Comparison of ENCODE assay signal across 14 mouse cellular contexts in the genomic region with DNA sequence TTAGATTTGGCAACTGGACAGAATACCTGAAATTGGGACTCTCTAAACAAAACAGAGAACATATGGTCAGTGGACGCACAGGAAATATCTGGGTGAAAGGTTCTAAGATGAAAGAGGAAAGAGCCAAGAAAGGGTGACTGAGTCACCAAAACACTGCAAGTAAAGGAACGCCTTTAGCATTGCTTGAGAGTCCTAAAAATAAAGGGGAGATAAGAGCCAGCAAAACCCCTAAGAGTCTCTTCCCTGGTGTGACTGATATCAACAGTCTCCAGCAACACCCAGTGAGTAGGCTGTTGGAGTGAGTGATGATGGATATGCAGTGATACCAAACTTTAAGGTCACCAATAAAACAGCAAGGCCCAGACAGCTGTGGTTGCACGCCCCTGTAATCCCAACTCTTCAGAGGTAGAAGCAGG. TPM values are rescaled to one million over a fixed set of nuclear protein-coding genes. Genes with fewer than 3 reads are reported as not detected.
DNase-seq lines count a peak whose midpoint lies in the region; ATAC-seq and TF ChIP-seq lines count a peak whose summit lies in the region.
"Had no signal": no experiment of that assay in that cellular context is flagged by ENCODE, and none has a peak within 500 bp of the region (broad histone marks: within the 10 kb centered on the region; RNA-seq: fewer than 3 reads in every experiment).

No protein-coding gene starts in this region.

- ATAC-seq in heart, embryonic 15.5 days (replicated peaks; ENCODE audit: insufficient number of reproducible peaks, insufficient read depth, low FRiP score, low read depth), result peak; percentile 88
- ATAC-seq in liver, postnatal 0 days, result peak; percentile 88
- ATAC-seq in hindbrain, embryonic 11.5 days (ENCODE audit: low FRiP score), result no peak
- ATAC-seq: lung, postnatal 0 days; midbrain, embryonic 15.5 days had no signal

- H3K4me3 ChIP-seq in heart, embryonic 15.5 days, result no peak overlapping the region
- H3K4me3 ChIP-seq in liver, postnatal 0 days (ENCODE audit: low read depth, low read length), result no peak overlapping the region
- H3K4me3 ChIP-seq in hindbrain, embryonic 11.5 days (ENCODE audit: low read depth, low read length), result no peak overlapping the region
- H3K4me3 ChIP-seq: gastrocnemius, adult 2 months; midbrain, embryonic 15.5 days; neural tube, embryonic 15.5 days had no signal

- TF ChIP-seq EP300 in liver, postnatal 0 days (IDR thresholded peaks at IDR 0.05; ENCODE audit: low read depth), result peak; percentile 87

- H3K9ac ChIP-seq in heart, embryonic 15.5 days, result no peak overlapping the region
- no peak overlapping the region for H3K9ac ChIP-seq in liver, postnatal 0 days (replicated peaks)
- H3K9ac ChIP-seq in hindbrain, embryonic 11.5 days (ENCODE audit: low read depth, low read length), result no peak overlapping the region
- H3K9ac ChIP-seq: midbrain, embryonic 15.5 days; neural tube, embryonic 15.5 days had no signal

- TF ChIP-seq CTCF in liver, postnatal 0 days (IDR thresholded peaks at IDR 0.05; ENCODE audit: low read depth), result no peak

- peak; percentile 7 to 36 for DNase-seq in heart, adult 9 months (ENCODE audit: low spot score in 2 of 2)
- DNase-seq in heart, adult 11 months, result no peak
- DNase-seq in cerebellum, adult 18-20 months, result peak; percentile 69 to 73
- DNase-seq in liver, postnatal 0 days, result no peak
- DNase-seq in adrenal gland, postnatal 14 days, result no peak
- no peak for DNase-seq in hindbrain, embryonic 11.5 days (ENCODE audit: low spot score)
- no peak for DNase-seq in gastrocnemius, postnatal 10 days
- DNase-seq: adrenal gland, postnatal 10 days; gastrocnemius, adult 2 months; right cerebral cortex, postnatal 14 days had no signal

- H3K36me3 ChIP-seq in heart, embryonic 15.5 days, result no peaks in the 10 kb centered on the region
- no peaks in the 10 kb centered on the region for H3K36me3 ChIP-seq in liver, postnatal 0 days (replicated peaks; ENCODE audit: insufficient read depth, low read length)
- no peaks in the 10 kb centered on the region for H3K36me3 ChIP-seq in hindbrain, embryonic 11.5 days (ENCODE audit: control insufficient read depth, insufficient read depth, low read length)
- H3K36me3 ChIP-seq: midbrain, embryonic 15.5 days; neural tube, embryonic 15.5 days had no signal

- H3K4me2 ChIP-seq in heart, embryonic 15.5 days, result no peak overlapping the region
- no peak overlapping the region for H3K4me2 ChIP-seq in liver, postnatal 0 days (ENCODE audit: low read depth, low read length)
- H3K4me2 ChIP-seq in hindbrain, embryonic 11.5 days (replicated peaks; ENCODE audit: low read depth, low read length), result no peak overlapping the region
- H3K4me2 ChIP-seq: midbrain, embryonic 15.5 days; neural tube, embryonic 15.5 days had no signal

- 23% methylated on average over 3 of the region's 3 CpGs for WGBS in heart, embryonic 15.5 days
- WGBS in liver, postnatal 0 days (ENCODE audit: insufficient replicate concordance), result 48% methylated on average over 3 of the region's 3 CpGs
- 87% methylated on average over 3 of the region's 3 CpGs for WGBS in hindbrain, embryonic 11.5 days

- H3K4me1 ChIP-seq in heart, embryonic 15.5 days (replicated peaks), result 0 out of 2 replicates have a peak, but pooled peaks cover 3% of the 10 kb centered on the region
- H3K4me1 ChIP-seq in liver, postnatal 0 days (ENCODE audit: insufficient read depth), result no peaks in the 10 kb centered on the region
- no peaks in the 10 kb centered on the region for H3K4me1 ChIP-seq in hindbrain, embryonic 11.5 days (replicated peaks; ENCODE audit: control insufficient read depth, insufficient read depth, low read length)
- H3K4me1 ChIP-seq: midbrain, embryonic 15.5 days; neural tube, embryonic 15.5 days had no signal

- H3K9me3 ChIP-seq in heart, embryonic 15.5 days (replicated peaks), result no peaks in the 10 kb centered on the region
- no peaks in the 10 kb centered on the region for H3K9me3 ChIP-seq in liver, postnatal 0 days (ENCODE audit: low read length)
- no peaks in the 10 kb centered on the region for H3K9me3 ChIP-seq in hindbrain, embryonic 11.5 days (ENCODE audit: control insufficient read depth, low read length)
- H3K9me3 ChIP-seq: midbrain, embryonic 15.5 days; neural tube, embryonic 15.5 days had no signal

- H3K27me3 ChIP-seq in heart, embryonic 15.5 days, result no peaks in the 10 kb centered on the region
- H3K27me3 ChIP-seq in liver, postnatal 0 days (ENCODE audit: insufficient read depth, low read length), result no peaks in the 10 kb centered on the region
- no peaks in the 10 kb centered on the region for H3K27me3 ChIP-seq in hindbrain, embryonic 11.5 days (ENCODE audit: control insufficient read depth, insufficient read depth, low read length)
- H3K27me3 ChIP-seq: midbrain, embryonic 15.5 days; neural tube, embryonic 15.5 days had no signal

- H3K27ac ChIP-seq in heart, embryonic 15.5 days, result peak overlapping the region; percentile 45
- H3K27ac ChIP-seq in liver, postnatal 0 days (ENCODE audit: low read depth), result peak overlapping the region; percentile 17; the same call in 1 of the 2 replicates
- no peak overlapping the region for H3K27ac ChIP-seq in hindbrain, embryonic 11.5 days (ENCODE audit: low read depth, low read length)
- H3K27ac ChIP-seq: gastrocnemius, adult 2 months; midbrain, embryonic 15.5 days; neural tube, embryonic 15.5 days had no signal

RNA-seq across cellular contexts. Expression of gene Rabgap1l, which starts 32.4 kb away (rescaled TPM):
- 74.3 and 79.1 TPM in 2 replicates for polyA plus RNA-seq in heart, embryonic 15.5 days (2015; fragmentation: Nextera tagmentation; extraction: Ambion mirVana)
- 20.9 and 21.6 TPM in 2 replicates for polyA plus RNA-seq in liver, postnatal 0 days (2015; fragmentation: Nextera tagmentation; extraction: Ambion mirVana)
- total RNA-seq in adrenal gland, postnatal 14 days (2021), result 26.5 and 41.8 TPM in 2 replicates
- 15.8 and 20.0 TPM in 2 replicates for polyA plus RNA-seq in hindbrain, embryonic 11.5 days (2014; fragmentation: Nextera tagmentation; extraction: Ambion mirVana)
- total RNA-seq in gastrocnemius, postnatal 10 days (2021), result 10 to 100 TPM; 14.2 to 21.4 TPM

Comparison
In these comparisons a context has a peak if more than half of its experiments do, and no peak if none do; other contexts are left out.
1. DNase-seq: peak in heart, adult 9 months (2 of 2) and cerebellum, adult 18-20 months (2 of 2); none in heart, adult 11 months (single experiment), liver, postnatal 0 days (single experiment), adrenal gland, postnatal 14 days (single experiment), hindbrain, embryonic 11.5 days (single experiment) and gastrocnemius, postnatal 10 days (single experiment).